Mouse (Mus musculus): ENCODE measurements at regions not wholly inside any gene's neighbourhood (a gene's known extent, or its start where the extent isn't known, plus 50 kb on each side); places are given as distances from the start of the nearest gene placed in this dataset.
A peak's percentile ranks its signal among the peaks of the same experiment; 100 is the strongest.

- intact Hi-C loops (cut with DNase I; ENCODE audit: low total_unique reads): no loop called here
- no peak for DNase-seq
These were observed 268.8 kb downstream of the Epha4 start for GRCm38 (mm10) chr1:77246047-77246446.

GRCm38 (mm10) chr1:77254276-77254675 is 260.6 kb downstream of the Epha4 start:
- no peak for DNase-seq
- intact Hi-C loops (cut with DNase I; ENCODE audit: low total_unique reads): no loop called here

GRCm38 (mm10) chr1:77256115-77256842 is 258.6 kb downstream of the Epha4 start:
- intact Hi-C loops (cut with DNase I; ENCODE audit: low total_unique reads): no loop called here

GRCm38 (mm10) chr1:77258730-77259310 is 256.1 kb downstream of the Epha4 start:
- no peak for DNase-seq
- intact Hi-C loops (cut with DNase I; ENCODE audit: low total_unique reads): no loop called here

More at GRCm38 (mm10) chr1:77256115-77256842, 258.6 kb downstream of the Epha4 start:
- no peak for DNase-seq

GRCm38 (mm10) chr1:77259789-77260188 is 255.1 kb downstream of the Epha4 start:
- intact Hi-C loops (cut with DNase I; ENCODE audit: low total_unique reads): no loop called here
- no peak for DNase-seq

GRCm38 (mm10) chr1:77261678-77262077 is 253.2 kb downstream of the Epha4 start:
- no peak for DNase-seq
- intact Hi-C loops (cut with DNase I; ENCODE audit: low total_unique reads): no loop called here

GRCm38 (mm10) chr1:77265677-77266076 is 249.2 kb downstream of the Epha4 start:
- intact Hi-C loops (cut with DNase I; ENCODE audit: low total_unique reads): no loop called here
- no peak for DNase-seq

GRCm38 (mm10) chr1:77267311-77268003 is 247.4 kb downstream of the Epha4 start:
- no peak for DNase-seq
- intact Hi-C loops (cut with DNase I; ENCODE audit: low total_unique reads): no loop called here

GRCm38 (mm10) chr1:77275297-77275696 is 239.6 kb downstream of the Epha4 start:
- intact Hi-C loops (cut with DNase I; ENCODE audit: low total_unique reads): no loop called here
- DNase-seq: peak; percentile 9

- no peak for DNase-seq
- intact Hi-C loops (cut with DNase I; ENCODE audit: low total_unique reads): no loop called here
These were observed 235.3 kb downstream of the Epha4 start for GRCm38 (mm10) chr1:77279566-77279965.

GRCm38 (mm10) chr1:77280373-77281038 is 234.4 kb downstream of the Epha4 start:
- intact Hi-C loops (cut with DNase I; ENCODE audit: low total_unique reads): no loop called here
- no peak for DNase-seq

- no peak for DNase-seq
- intact Hi-C loops (cut with DNase I; ENCODE audit: low total_unique reads): no loop called here
These were observed 233.1 kb downstream of the Epha4 start for GRCm38 (mm10) chr1:77281741-77282140.

GRCm38 (mm10) chr1:77298713-77299132 is 216.2 kb downstream of the Epha4 start:
- intact Hi-C loops (cut with DNase I; ENCODE audit: low total_unique reads): no loop called here
- DNase-seq: no peak

GRCm38 (mm10) chr1:77300806-77301205 is 214.1 kb downstream of the Epha4 start:
- intact Hi-C loops (cut with DNase I; ENCODE audit: low total_unique reads): no loop called here
- no peak for DNase-seq

- DNase-seq: no peak
- intact Hi-C loops (cut with DNase I; ENCODE audit: low total_unique reads): no loop called here
These were observed 210.1 kb downstream of the Epha4 start for GRCm38 (mm10) chr1:77304770-77305169.

GRCm38 (mm10) chr1:77307745-77308144 is 207.1 kb downstream of the Epha4 start:
- DNase-seq: no peak
- intact Hi-C loops (cut with DNase I; ENCODE audit: low total_unique reads): no loop called here

- intact Hi-C loops (cut with DNase I; ENCODE audit: low total_unique reads): no loop called here
- DNase-seq: no peak
These were observed 201.8 kb downstream of the Epha4 start for GRCm38 (mm10) chr1:77313119-77313518.

- no peak for DNase-seq
- intact Hi-C loops (cut with DNase I; ENCODE audit: low total_unique reads): no loop called here
These were observed 199.5 kb downstream of the Epha4 start for GRCm38 (mm10) chr1:77315347-77315746.

GRCm38 (mm10) chr1:77316198-77316597 is 198.7 kb downstream of the Epha4 start:
- intact Hi-C loops (cut with DNase I; ENCODE audit: low total_unique reads): no loop called here

More at GRCm38 (mm10) chr1:77316198-77316597, 198.7 kb downstream of the Epha4 start:
- DNase-seq: no peak
